Mouse (Mus musculus) monocyte, adult 2 months (primary cell): ENCODE results near the gene Vmn2r45.
"Not testable (repeated sequence)": the region's sequence is repeated elsewhere in the genome, so short reads cannot be mapped to it uniquely, and the experiment has no call there.

ENCODE experiments used
- DNase-seq, 2 experiments: peaks; one replicate each; pipeline ENCODE4 v3.0.0; 2022; ENCODE audit warnings: low spot score in 2 of 2, low read depth in 1 of 2

Vmn2r45 gene

GRCm38 (mm10) chr7:8488975-8489374 lies at the start of gene Vmn2r45:
Gene Vmn2r45 (minus strand): TSS chr7:8489075.
- not testable (repeated sequence) for DNase-seq
